Mouse (Mus musculus) midbrain, embryonic 13.5 days (tissue): Measurements from ENCODE around the gene Ahcy. TPM values are rescaled to one million over a fixed set of nuclear protein-coding genes. Genes with fewer than 3 reads are reported as not detected.

Experiments used
- ATAC-seq: fragments of 200-750 bp; cut with Nextera tagmentation; 2 replicates; pipeline ENCODE4 v1.8.0; 2017; ENCODE audit warnings: mild to moderate bottlenecking, moderate TSS enrichment, moderate library complexity
- H3K27ac ChIP-seq: fragments of 300-500 bp; sonication (generic); 2 replicates; pipeline ENCODE4 v1.5.1; 2015; ENCODE audit warnings: inconsistent platforms, mild to moderate bottlenecking, moderate library complexity
- H3K27me3 ChIP-seq: fragments of 300-500 bp; sonication (generic); 2 replicates; pipeline ENCODE4 v1.6.1; 2015; ENCODE audit warnings: mild to moderate bottlenecking, inconsistent platforms
- H3K36me3 ChIP-seq: fragments of 300-500 bp; sonication (generic); 2 replicates; pipeline ENCODE4 v1.6.1; 2015; ENCODE audit warnings: mild to moderate bottlenecking, inconsistent platforms
- H3K4me1 ChIP-seq: fragments of 300-500 bp; sonication (generic); replicated peaks from 2 replicates; pipeline ENCODE4 v1.6.1; 2015; ENCODE audit warnings: inconsistent platforms
- H3K4me2 ChIP-seq: fragments of 300-500 bp; sonication (generic); replicated peaks from 2 replicates; pipeline ENCODE4 v1.6.1; 2015; ENCODE audit warnings: moderate library complexity, mild to moderate bottlenecking, inconsistent platforms
- H3K4me3 ChIP-seq: fragments of 300-500 bp; sonication (generic); replicated peaks from 2 replicates; pipeline ENCODE4 v1.5.1; 2015; ENCODE audit warnings: mild to moderate bottlenecking, inconsistent platforms
- H3K9ac ChIP-seq: fragments of 300-500 bp; sonication (generic); replicated peaks from 2 replicates; pipeline ENCODE4 v1.6.1; 2015; ENCODE audit warnings: mild to moderate bottlenecking, inconsistent platforms
- H3K9me3 ChIP-seq: fragments of 300-500 bp; sonication (generic); 2 replicates; pipeline ENCODE4 v1.6.1; 2016; ENCODE audit warnings: mild to moderate bottlenecking, inconsistent platforms
- WGBS: fragments of 180-500 bp; shearing (Covaris S2); methylation state at CpG from one replicate; pipeline ENCODE4 v1.1.7; 2015; 5-methylcytosine and 5-hydroxymethylcytosine counted together
- polyA plus RNA-seq: library from polyadenylated mRNA; unstranded; fragments of >200 nt; fragmentation: Nextera tagmentation; extraction: Ambion mirVana; gene quantifications from 2 replicates; pipeline ENCODE4 v1.2.1, GENCODE M21; 2015

The Ahcy gene
- polyA plus RNA-seq, 1 experiment from 2014 or later: 44.6 TPM

DNA sequence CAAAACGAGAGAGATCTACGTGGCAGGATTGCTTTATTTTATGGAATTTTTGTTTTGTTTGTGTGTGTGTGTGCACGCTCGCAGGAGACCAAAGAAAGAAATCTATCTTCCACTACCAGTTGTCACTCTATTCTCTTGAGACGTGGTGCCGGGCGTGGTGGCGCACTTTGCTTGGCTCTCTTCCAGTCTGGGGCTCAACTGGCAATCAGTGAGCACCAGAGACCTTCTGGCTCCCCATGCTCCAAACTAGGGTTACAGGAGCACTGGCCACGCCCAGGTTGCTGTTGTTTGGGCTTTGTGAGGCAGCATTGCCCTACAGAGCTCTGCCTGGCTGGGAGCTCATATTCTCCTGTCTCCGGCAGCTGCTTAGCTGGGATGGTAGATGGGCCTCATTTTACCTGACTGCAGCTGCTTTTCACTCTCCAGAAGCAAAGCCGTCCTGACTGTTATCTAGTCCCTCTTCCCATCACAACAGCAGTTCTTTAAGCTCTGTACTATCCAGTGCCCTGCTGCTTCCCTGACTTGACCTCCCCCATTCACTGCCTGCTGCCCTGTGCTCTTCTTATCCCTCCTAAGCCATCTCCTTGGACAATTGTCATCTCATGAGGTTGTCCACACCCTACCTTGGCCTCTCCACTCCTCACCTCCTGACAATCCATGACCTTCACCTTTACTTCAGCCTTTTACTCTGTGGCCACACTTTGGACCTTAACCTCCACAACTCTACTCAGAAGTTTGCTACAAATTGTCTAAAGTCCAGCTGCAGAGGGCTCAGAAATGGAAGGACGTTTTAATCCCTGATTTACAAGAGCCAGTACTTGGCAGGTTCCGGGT is 16.8 kb upstream of the Ahcy start:
- no peaks in the 10 kb centered on the region for H3K27me3 ChIP-seq
- WGBS: 80% methylated on average over 13 of the region's 13 CpGs
- H3K27ac ChIP-seq: no peak overlapping the region
- H3K9me3 ChIP-seq: no peaks in the 10 kb centered on the region
- no peak overlapping the region for H3K4me3 ChIP-seq
- no peak overlapping the region for H3K4me2 ChIP-seq
- no peaks in the 10 kb centered on the region for H3K4me1 ChIP-seq
- H3K9ac ChIP-seq: no peak overlapping the region
- no peak for ATAC-seq
- H3K36me3 ChIP-seq: no peaks in the 10 kb centered on the region

- no peak overlapping the region for H3K4me3 ChIP-seq
- H3K9me3 ChIP-seq: no peaks in the 10 kb centered on the region
- no peak overlapping the region for H3K4me2 ChIP-seq
- H3K9ac ChIP-seq: no peak overlapping the region
- H3K4me1 ChIP-seq: no peaks in the 10 kb centered on the region
- no peaks in the 10 kb centered on the region for H3K36me3 ChIP-seq
- ATAC-seq: no peak
- H3K27me3 ChIP-seq: no peaks in the 10 kb centered on the region
- WGBS: 90% methylated on average over 6 of the region's 6 CpGs
- H3K27ac ChIP-seq: no peak overlapping the region
Measured at GRCm38 (mm10) chr2:155088264-155088663, 14.0 kb upstream of the Ahcy start.

DNA sequence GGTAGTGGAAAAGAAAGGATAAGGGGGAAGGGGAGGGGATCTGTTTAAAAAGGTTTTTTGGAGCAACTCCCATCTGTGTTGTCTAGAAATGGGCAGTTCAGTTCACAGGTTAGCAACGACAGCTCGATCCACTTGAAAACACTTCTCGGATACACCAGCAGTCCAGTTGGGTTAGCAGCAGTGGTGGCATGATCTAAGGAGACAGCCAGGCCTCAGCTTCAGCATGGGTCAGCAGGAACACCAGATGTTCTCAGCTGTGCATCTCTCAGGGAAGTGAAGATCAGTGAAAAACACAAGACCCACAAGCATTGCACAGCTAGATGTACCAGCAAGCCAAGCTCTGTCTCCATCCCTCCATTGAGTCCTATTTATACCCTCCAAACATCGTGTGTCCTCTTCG is 12.0 kb upstream of the Ahcy start:
- H3K27me3 ChIP-seq: no peaks in the 10 kb centered on the region
- no peak overlapping the region for H3K4me2 ChIP-seq
- no peak overlapping the region for H3K27ac ChIP-seq
- H3K9ac ChIP-seq: no peak overlapping the region
- ATAC-seq: no peak
- no peaks in the 10 kb centered on the region for H3K36me3 ChIP-seq
- no peaks in the 10 kb centered on the region for H3K9me3 ChIP-seq
- no peak overlapping the region for H3K4me3 ChIP-seq
- 86% methylated on average over 5 of the region's 5 CpGs for WGBS
- no peaks in the 10 kb centered on the region for H3K4me1 ChIP-seq

GRCm38 (mm10) chr2:155084546-155084945 is 10.2 kb upstream of the Ahcy start:
- Histone ChIP-seq H3K9ac (no peak overlapping the region), H3K36me3 (no peaks in the 10 kb centered on the region), H3K9me3 (no peaks in the 10 kb centered on the region), H3K4me2 (no peak overlapping the region), H3K27me3 (no peaks in the 10 kb centered on the region), H3K4me3 (no peak overlapping the region), H3K27ac (no peak overlapping the region), H3K4me1 (no peaks in the 10 kb centered on the region)
- ATAC-seq: no peak
- 79% methylated on average over 5 of the region's 5 CpGs for WGBS

GRCm38 (mm10) chr2:155082121-155082803 is 8.0 kb upstream of the Ahcy start:
- peak; percentile 77; the same call in 1 of the 2 replicates for ATAC-seq
- H3K9me3 ChIP-seq: no peaks in the 10 kb centered on the region
- H3K9ac ChIP-seq: no peak overlapping the region
- H3K4me1 ChIP-seq: no peaks in the 10 kb centered on the region
- no peaks in the 10 kb centered on the region for H3K27me3 ChIP-seq
- 21% methylated on average over 8 of the region's 8 CpGs for WGBS
- no peaks in the 10 kb centered on the region for H3K36me3 ChIP-seq
- no peak overlapping the region for H3K27ac ChIP-seq
- H3K4me3 ChIP-seq: no peak overlapping the region
- H3K4me2 ChIP-seq: no peak overlapping the region

- no peak for ATAC-seq
- H3K9ac ChIP-seq: no peak overlapping the region
- no peak overlapping the region for H3K4me3 ChIP-seq
- H3K36me3 ChIP-seq: no peaks in the 10 kb centered on the region
- no peaks in the 10 kb centered on the region for H3K27me3 ChIP-seq
- no peaks in the 10 kb centered on the region for H3K9me3 ChIP-seq
- 90% methylated on average over 3 of the region's 3 CpGs for WGBS
- H3K27ac ChIP-seq: no peak overlapping the region
- H3K4me2 ChIP-seq: no peak overlapping the region
- H3K4me1 ChIP-seq: no peaks in the 10 kb centered on the region
Measured at GRCm38 (mm10) chr2:155081056-155081455, 6.8 kb upstream of the Ahcy start.

- no peak overlapping the region for H3K27ac ChIP-seq
- WGBS: 77% methylated on average over 4 of the region's 4 CpGs
- no peak for ATAC-seq
Measured at GRCm38 (mm10) chr2:155080179-155080530, 5.9 kb upstream of the Ahcy start.

GRCm38 (mm10) chr2:155079500-155080178 is 5.3 kb upstream of the Ahcy start:
- Histone ChIP-seq H3K36me3 (no peaks in the 10 kb centered on the region), H3K4me2 (no peak overlapping the region), H3K27me3 (no peaks in the 10 kb centered on the region), H3K9ac (no peak overlapping the region), H3K27ac (no peak overlapping the region), H3K4me1 (peaks cover 10% of the 10 kb centered on the region), H3K4me3 (no peak overlapping the region), H3K9me3 (no peaks in the 10 kb centered on the region)
- ATAC-seq: no peak
- 37% methylated on average over 7 of the region's 7 CpGs for WGBS

More at GRCm38 (mm10) chr2:155080179-155080530, 5.9 kb upstream of the Ahcy start:
- Histone ChIP-seq H3K36me3 (no peaks in the 10 kb centered on the region), H3K4me1 (peaks cover 5% of the 10 kb centered on the region), H3K4me3 (no peak overlapping the region), H3K9me3 (no peaks in the 10 kb centered on the region), H3K27me3 (no peaks in the 10 kb centered on the region), H3K9ac (no peak overlapping the region), H3K4me2 (no peak overlapping the region)

DNA sequence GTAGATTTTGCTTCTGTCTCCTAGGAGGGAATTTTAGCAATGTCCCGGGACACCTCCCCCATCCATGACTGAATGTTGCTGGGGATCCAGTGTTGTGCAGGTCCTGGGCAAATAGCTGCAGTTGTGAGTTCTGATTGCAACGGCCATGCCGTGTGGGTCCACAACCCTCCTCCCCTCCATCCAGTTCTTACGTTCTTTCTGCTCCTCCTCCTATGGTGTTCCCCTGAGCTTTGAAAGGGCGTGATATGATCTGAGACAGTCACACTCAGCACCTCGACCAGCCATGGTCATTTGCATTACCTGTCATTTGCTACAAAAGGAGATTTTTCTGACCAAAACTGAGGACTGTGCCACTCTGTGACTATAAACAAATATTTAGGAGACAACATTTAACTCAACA is 1.4 kb upstream of the Ahcy start:
- H3K9ac ChIP-seq: no peak overlapping the region
- H3K4me2 ChIP-seq: 0 out of 2 replicates have a peak overlapping the region, but pooled peaks have one; percentile 61
- no peak overlapping the region for H3K4me3 ChIP-seq

GRCm38 (mm10) chr2:155074766-155075330 is 551 bp upstream of the Ahcy start:
- Histone ChIP-seq H3K9ac (peak overlapping the region; percentile 69), H3K4me3 (peak overlapping the region; percentile 54), H3K9me3 (no peaks in the 10 kb centered on the region), H3K27ac (peak overlapping the region; percentile 83), H3K27me3 (no peaks in the 10 kb centered on the region), H3K4me2 (peak overlapping the region; percentile 61), H3K4me1 (peaks cover 26% of the 10 kb centered on the region), H3K36me3 (no peaks in the 10 kb centered on the region)
- 18% methylated on average over 12 of the region's 12 CpGs for WGBS
- peak; percentile 7; the same call in 1 of the 2 replicates for ATAC-seq

More for the DNA sequence above, 1.4 kb upstream of the Ahcy start:
- H3K36me3 ChIP-seq: no peaks in the 10 kb centered on the region
- H3K27ac ChIP-seq: no peak overlapping the region
- 83% methylated on average over 6 of the region's 6 CpGs for WGBS
- peaks cover 26% of the 10 kb centered on the region for H3K4me1 ChIP-seq
- no peak for ATAC-seq
- no peaks in the 10 kb centered on the region for H3K9me3 ChIP-seq
- no peaks in the 10 kb centered on the region for H3K27me3 ChIP-seq

DNA sequence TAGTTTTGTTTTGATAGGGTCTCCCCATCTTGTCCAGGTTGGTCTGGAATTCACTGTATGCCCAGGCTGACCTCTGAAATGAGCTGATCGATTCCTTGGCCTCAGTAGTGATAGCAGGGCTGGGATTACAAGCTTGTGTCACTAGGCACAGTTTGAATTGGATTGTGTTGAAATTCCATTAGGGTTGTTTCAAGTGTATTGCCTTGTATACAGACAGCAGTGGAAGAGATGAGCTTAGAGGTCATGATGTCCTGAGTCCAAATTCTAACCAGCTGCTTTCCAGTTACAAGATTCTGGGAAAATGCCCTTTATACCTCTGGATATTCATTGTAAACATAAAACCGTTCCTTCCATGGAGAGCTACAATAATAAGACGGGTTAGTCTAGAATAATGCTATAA is 950 bp downstream of the Ahcy start:
- WGBS: 20% methylated on average over 3 of the region's 3 CpGs
- Histone ChIP-seq H3K27me3 (no peaks in the 10 kb centered on the region), H3K36me3 (peaks cover 3% of the 10 kb centered on the region), H3K9ac (peak overlapping the region; percentile 69), H3K4me1 (peaks cover 26% of the 10 kb centered on the region), H3K4me2 (peak overlapping the region; percentile 61), H3K4me3 (peak overlapping the region; percentile 54), H3K27ac (peak overlapping the region; percentile 83), H3K9me3 (no peaks in the 10 kb centered on the region)
- no peak for ATAC-seq
